Mouse (Mus musculus) megakaryocyte-erythroid progenitor cell, adult 5 weeks (primary cell): ENCODE measurements around the gene Fgfr3. TPM values are rescaled to one million over a fixed set of nuclear protein-coding genes. Genes with fewer than 3 reads are reported as not detected.

ENCODE experiments used
- polyA plus RNA-seq: library from polyadenylated mRNA; stranded (reverse); fragments of >175 nt; gene quantifications from 2 replicates; pipeline ENCODE4 v1.2.3, GENCODE M21; 2012

Fgfr3 gene
- polyA plus RNA-seq: 0.34 and 1.3 TPM in 2 replicates

GRCm38 (mm10) chr5:33721541-33722265 lies at the start of gene Fgfr3:
TSS of gene Fgfr3 (plus strand) at chr5:33721674.

GRCm38 (mm10) chr5:33782345-33782998 lies 61.0 kb downstream of the Fgfr3 start, which contains the start of gene Letm1:
TSS of gene Letm1 (minus strand) at chr5:33782817.

Other genes starting within 250 kb of the Fgfr3 start
- gene Fam53a, start 92.0 kb upstream of the Fgfr3 start, polyA plus RNA-seq: 87.0 and 102 TPM in 2 replicates
- gene Gm9903, start 91.7 kb upstream of the Fgfr3 start, polyA plus RNA-seq: not detected in 2 replicates
- 159 and 179 TPM in 2 replicates for gene Slbp, start 69.1 kb upstream of the Fgfr3 start, polyA plus RNA-seq
- 55.0 and 73.1 TPM in 2 replicates for gene Tacc3, start 63.5 kb upstream of the Fgfr3 start, polyA plus RNA-seq
- 7.4 and 12.2 TPM in 2 replicates for gene Tmem129, start 63.3 kb upstream of the Fgfr3 start, polyA plus RNA-seq
- gene Letm1, start 61.1 kb downstream of the Fgfr3 start, polyA plus RNA-seq: 33.7 and 38.1 TPM in 2 replicates
- 7.8 and 8.5 TPM in 2 replicates for gene Nsd2, start 99.1 kb downstream of the Fgfr3 start, polyA plus RNA-seq
- gene Nelfa, start 214.7 kb downstream of the Fgfr3 start, polyA plus RNA-seq: 51.5 TPM in 2 replicates